Mouse (Mus musculus) G1E (cell line): ENCODE measurements around the gene Exo1.

Experiments used
- CTCF ChIP-seq: IDR thresholded peaks from 2 replicates; pipeline ENCODE4 v1.5.1; 2012; ENCODE audit warnings: low read depth, low read length, inconsistent platforms, mixed read lengths
- GATA2 ChIP-seq: IDR thresholded peaks from 2 replicates; pipeline ENCODE4 v1.6.1; 2012; ENCODE audit warnings: low read depth, low read length, inconsistent platforms, borderline replicate concordance
- TAL1 ChIP-seq: conservative IDR thresholded peaks from 2 replicates; pipeline ENCODE4 v1.6.1; 2012; ENCODE audit warnings: low read depth, low read length, inconsistent platforms, mixed read lengths

GRCm38 (mm10) chr1:175893726-175894125 is 13.3 kb downstream of the Exo1 start:
- no peak for TF ChIP-seq CTCF
- TF ChIP-seq TAL1: no peak
- no peak for TF ChIP-seq GATA2
